ENCODE assay signal across 8 mouse cellular contexts in the genomic region with DNA sequence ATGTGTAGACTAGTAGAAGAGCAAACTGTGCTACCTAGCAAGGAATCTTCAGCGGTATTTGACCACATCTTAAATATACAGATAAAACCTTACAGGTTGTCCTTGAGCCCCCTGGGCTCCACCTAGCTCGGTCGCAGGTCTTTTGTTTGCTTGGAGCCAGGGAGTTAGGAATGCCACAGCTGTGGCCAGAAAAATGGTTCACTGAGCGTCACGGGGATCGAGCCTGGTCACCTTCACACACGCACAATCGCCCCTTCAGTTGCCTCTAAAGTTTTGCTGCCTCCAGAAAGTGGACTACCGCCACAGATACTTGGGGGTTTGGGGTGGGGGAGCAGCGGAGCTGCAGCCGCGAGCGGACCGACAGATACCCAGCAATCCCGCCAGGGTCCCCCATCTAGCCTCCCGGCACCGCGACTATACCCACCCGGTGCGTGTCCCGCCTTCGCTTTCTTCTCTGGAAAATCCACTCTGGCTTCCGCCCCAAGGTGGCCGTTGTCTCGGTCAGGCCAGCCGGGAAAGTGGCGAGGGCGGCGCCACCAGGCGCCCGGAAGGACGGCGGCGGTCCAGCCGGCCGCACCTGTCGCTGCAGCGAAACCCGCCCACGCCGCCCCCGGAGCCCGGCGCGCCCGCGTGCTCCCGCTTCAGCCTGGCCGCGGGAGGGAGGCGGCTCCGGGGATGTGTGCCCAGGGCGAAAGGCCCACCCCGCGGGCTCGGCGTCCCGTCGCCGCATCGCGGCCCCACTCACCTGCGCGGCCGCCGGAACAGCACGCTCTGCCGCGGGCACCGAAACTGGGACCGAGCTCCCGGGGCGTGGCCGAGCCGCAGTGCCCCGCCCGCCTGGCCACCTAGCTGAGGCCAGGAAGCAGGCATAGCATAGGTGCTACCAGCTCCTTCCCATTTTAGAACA. TPM values are rescaled to one million over a fixed set of nuclear protein-coding genes. Genes with fewer than 3 reads are reported as not detected.
A peak's percentile ranks its signal among the peaks of the same experiment; 100 is the strongest.
DNase-seq lines count a peak whose midpoint lies in the region; ATAC-seq lines count a peak whose summit lies in the region.

A gene (minus strand): TSS at position 791 of the 907 bp plus-strand sequence.

- whole genome bisulfite sequencing in hindbrain, embryonic 16.5 days = 6% methylated on average over 66 of the region's 77 CpGs

- H3K4me1 ChIP-seq in hindbrain, embryonic 16.5 days (ENCODE audit: control insufficient read depth, insufficient read depth, low read depth, low read length) = no peaks in the 10 kb centered on the region; the same call in none of the 2 replicates

- peak within 1 kb of the TSS; percentile 65 for H3K9ac ChIP-seq in hindbrain, embryonic 16.5 days (ENCODE audit: low read depth, low read length)

- peak within 1 kb of the TSS; percentile 54 for H3K4me3 ChIP-seq in hindbrain, embryonic 16.5 days (ENCODE audit: low read length)

- peak; percentile 85 for ATAC-seq in frontal cortex, adult (ENCODE audit: low TSS enrichment)
- ATAC-seq in hindbrain, embryonic 16.5 days = peak; percentile 74
- ATAC-seq in megakaryocyte progenitor cell, adult 5-6 weeks (replicated peaks; ENCODE audit: poor library complexity) = peak; percentile 88

- DNase-seq in R1 (ENCODE audit: low read depth, low spot score) = peak; percentile 61
- DNase-seq in cerebellum, adult 8-10 months = peak; percentile 83
- DNase-seq in left cerebral cortex, postnatal 36 days (ENCODE audit: low spot score in 2 of 2) = peak; percentile 52 to 54
- DNase-seq in right cerebral cortex, postnatal 14 days = peak; percentile 35
- no peak for DNase-seq in MN1 (ENCODE audit: low spot score)

- peaks cover 9% of the 10 kb centered on the region for H3K27me3 ChIP-seq in hindbrain, embryonic 16.5 days (replicated peaks; ENCODE audit: control insufficient read depth, insufficient read depth, low read length)

- intact Hi-C loops in left cerebral cortex, postnatal 36 days (cut with DNase I) = loop anchor here (5.0 kb wide), 1 partner anchor 124 kb away; a partner anchor contains a TSS

- H3K36me3 ChIP-seq in hindbrain, embryonic 16.5 days (ENCODE audit: control insufficient read depth, insufficient read depth, low read length) = peaks cover 16% of the 10 kb centered on the region

- H3K9me3 ChIP-seq in hindbrain, embryonic 16.5 days (ENCODE audit: control insufficient read depth, low read length) = no peaks in the 10 kb centered on the region

- H3K27ac ChIP-seq in hindbrain, embryonic 16.5 days (ENCODE audit: low read depth, low read length) = no peak within 1 kb of the TSS

- peak within 1 kb of the TSS; percentile 76 for H3K4me2 ChIP-seq in hindbrain, embryonic 16.5 days (ENCODE audit: low read length)

RNA-seq across cellular contexts. Expression of the gene that starts here (rescaled TPM):
- 3.2 TPM in 2 replicates for polyA plus RNA-seq in hindbrain, embryonic 16.5 days (2015; fragmentation: Nextera tagmentation; extraction: Ambion mirVana)
- total RNA-seq in left cerebral cortex, postnatal 36 days (2021) = 1 to 10 TPM; 1.2 to 2.4 TPM
- 0.27 and 0.54 TPM in 2 replicates for total RNA-seq in megakaryocyte progenitor cell, adult 5-6 weeks (2015)
- total RNA-seq in megakaryocyte progenitor cell, adult 5-6 weeks (2017) = 0.44 and 0.62 TPM in 2 replicates

Comparison
In these comparisons a context has a peak if more than half of its experiments do, and no peak if none do; other contexts are left out.
1. Peak in ATAC-seq in megakaryocyte progenitor cell, adult 5-6 weeks; RNA of the gene not detected or under 1 TPM.